Mouse (Mus musculus) liver, embryonic 14.5 days (tissue): ENCODE data around the gene Slc25a27.

Experiments
- CTCF ChIP-seq: IDR thresholded peaks from 2 replicates; pipeline ENCODE4 v1.5.1; 2016; ENCODE audit warnings: antibody characterized with exemption, low read depth, control low read depth
- EP300 ChIP-seq: IDR thresholded peaks from 2 replicates; pipeline ENCODE4 v1.6.1; 2016; ENCODE audit warnings: antibody characterized with exemption, low read depth

GRCm38 (mm10) chr17:43684638-43685037 lies 17.6 kb upstream of the Slc25a27 start:
- TF ChIP-seq CTCF, result no peak
- no peak for TF ChIP-seq EP300
